Mouse (Mus musculus) lung, postnatal 0 days (tissue): ENCODE data around the gene Usb1. TPM values are rescaled to one million over a fixed set of nuclear protein-coding genes. Genes with fewer than 3 reads are reported as not detected.

Experiments
- ATAC-seq: fragments of 200-750 bp; cut with Nextera tagmentation; 2 replicates; pipeline ENCODE4 v1.8.0; 2017; ENCODE audit warnings: moderate library complexity
- DNase-seq: peaks from one replicate; pipeline ENCODE4 v3.0.0-alpha.2; 2016; ENCODE audit warnings: low spot score
- H3K27ac ChIP-seq: fragments of 300-500 bp; sonication (generic); 2 replicates; pipeline ENCODE4 v1.5.1; 2014; ENCODE audit warnings: antibody characterized with exemption, mild to moderate bottlenecking, low read length, mixed read lengths
- H3K27me3 ChIP-seq: fragments of 300-500 bp; sonication (generic); replicated peaks from 2 replicates; pipeline ENCODE4 v1.6.1; 2014; ENCODE audit warnings: low read length, mixed read lengths; ENCODE audit not compliant: insufficient read depth
- H3K36me3 ChIP-seq: fragments of 300-500 bp; sonication (generic); 2 replicates; pipeline ENCODE4 v1.6.1; 2014; ENCODE audit warnings: low read length, mixed read lengths; ENCODE audit not compliant: insufficient read depth
- H3K4me1 ChIP-seq: fragments of 300-500 bp; sonication (generic); 2 replicates; pipeline ENCODE4 v1.6.1; 2014; ENCODE audit warnings: antibody characterized with exemption, low read depth, low read length, mixed read lengths; ENCODE audit not compliant: insufficient read depth
- H3K4me2 ChIP-seq: fragments of 300-500 bp; sonication (generic); replicated peaks from 2 replicates; pipeline ENCODE4 v1.6.1; 2014; ENCODE audit warnings: low read depth, mild to moderate bottlenecking, low read length, moderate library complexity, mixed read lengths
- H3K4me3 ChIP-seq: fragments of 300-500 bp; sonication (generic); 2 replicates; pipeline ENCODE4 v1.5.1; 2014; ENCODE audit warnings: low read depth, low read length
- H3K9ac ChIP-seq: fragments of 300-500 bp; sonication (generic); replicated peaks from 2 replicates; pipeline ENCODE4 v1.6.1; 2014; ENCODE audit warnings: low read depth, mild to moderate bottlenecking
- H3K9me3 ChIP-seq: fragments of 300-500 bp; sonication (generic); 2 replicates; pipeline ENCODE4 v1.6.1; 2016; ENCODE audit warnings: low read length, mixed read lengths
- CTCF ChIP-seq: IDR thresholded peaks from 2 replicates; pipeline ENCODE4 v1.5.1; 2016; ENCODE audit warnings: antibody characterized with exemption, mild to moderate bottlenecking
- EP300 ChIP-seq: IDR thresholded peaks from 2 replicates; pipeline ENCODE4 v1.6.1; 2016; ENCODE audit warnings: antibody characterized with exemption, mild to moderate bottlenecking, control low read depth
- WGBS: fragments of 180-500 bp; shearing (Covaris S2); extraction: QIAGEN DNeasy Blood & Tissue Kit; methylation state at CpG from one replicate; pipeline ENCODE4 v1.1.7; 2014; 5-methylcytosine and 5-hydroxymethylcytosine counted together
- polyA plus RNA-seq: library from polyadenylated mRNA; unstranded; fragments of >200 nt; fragmentation: Nextera tagmentation; extraction: Ambion mirVana; gene quantifications from 2 replicates; pipeline ENCODE4 v1.2.1, GENCODE M21; 2015

Gene Usb1
- polyA plus RNA-seq, 1 experiment from 2014 or later, result 39.2 TPM

DNA sequence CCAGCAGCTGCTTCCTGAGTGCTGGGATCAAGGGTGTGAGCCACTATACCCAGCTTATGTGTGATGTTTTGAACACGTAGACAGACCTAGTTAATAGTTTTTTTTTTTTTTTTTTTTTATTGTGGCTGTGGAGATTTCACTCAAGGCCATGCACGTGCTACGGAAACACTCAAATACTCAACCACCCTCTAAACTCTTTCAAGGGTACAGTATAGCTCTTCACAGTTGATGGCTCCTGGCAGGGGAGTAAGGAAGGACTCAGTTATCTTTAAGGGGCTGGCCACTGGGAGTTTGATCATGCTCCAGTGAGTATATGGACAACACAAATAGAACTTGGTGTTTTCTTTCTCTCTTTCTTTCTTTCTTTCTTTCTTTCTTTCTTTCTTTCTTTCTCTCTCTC, 52.4 kb downstream of the Usb1 start:
- peak; percentile 41 for DNase-seq
- H3K9ac ChIP-seq, result no peak overlapping the region
- ATAC-seq, result peak; percentile 86
- H3K4me1 ChIP-seq, result no peaks in the 10 kb centered on the region
- 56% methylated on average over 3 of the region's 3 CpGs for WGBS
- no peaks in the 10 kb centered on the region for H3K36me3 ChIP-seq
- no peak overlapping the region for H3K4me3 ChIP-seq
- TF ChIP-seq EP300 (peak; percentile 38; the same call in 1 of the 2 replicates), CTCF (no peak)
- no peak overlapping the region for H3K4me2 ChIP-seq
- no peaks in the 10 kb centered on the region for H3K27me3 ChIP-seq
- no peaks in the 10 kb centered on the region for H3K9me3 ChIP-seq
- no peak overlapping the region for H3K27ac ChIP-seq

DNA sequence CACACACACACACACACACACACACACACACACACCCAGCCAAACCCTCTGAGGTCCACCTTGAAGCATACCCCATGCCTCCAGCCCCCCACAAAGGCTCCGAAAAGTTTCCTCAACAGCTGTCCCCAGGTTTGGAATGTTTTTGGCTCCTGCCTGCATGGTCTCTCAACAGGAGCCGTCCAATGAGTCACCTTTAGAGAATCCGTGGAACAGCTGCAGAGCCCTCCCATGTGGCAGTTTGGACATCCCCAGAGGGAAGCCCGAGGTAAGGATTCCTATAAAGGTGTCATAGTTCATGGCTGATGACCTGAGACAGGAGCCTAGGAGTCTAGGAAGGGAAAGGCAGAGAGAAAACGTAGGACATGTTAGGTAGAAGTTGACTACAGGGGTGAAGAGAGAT, 54.0 kb downstream of the Usb1 start:
- Histone ChIP-seq H3K4me1 (no peaks in the 10 kb centered on the region), H3K9ac (no peak overlapping the region), H3K36me3 (no peaks in the 10 kb centered on the region), H3K27me3 (no peaks in the 10 kb centered on the region), H3K27ac (no peak overlapping the region), H3K4me2 (no peak overlapping the region), H3K9me3 (no peaks in the 10 kb centered on the region), H3K4me3 (no peak overlapping the region)
- WGBS, result 81% methylated on average over 5 of the region's 5 CpGs
- no peak for TF ChIP-seq EP300
- no peak for TF ChIP-seq CTCF
- ATAC-seq, result no peak
- no peak for DNase-seq

DNA sequence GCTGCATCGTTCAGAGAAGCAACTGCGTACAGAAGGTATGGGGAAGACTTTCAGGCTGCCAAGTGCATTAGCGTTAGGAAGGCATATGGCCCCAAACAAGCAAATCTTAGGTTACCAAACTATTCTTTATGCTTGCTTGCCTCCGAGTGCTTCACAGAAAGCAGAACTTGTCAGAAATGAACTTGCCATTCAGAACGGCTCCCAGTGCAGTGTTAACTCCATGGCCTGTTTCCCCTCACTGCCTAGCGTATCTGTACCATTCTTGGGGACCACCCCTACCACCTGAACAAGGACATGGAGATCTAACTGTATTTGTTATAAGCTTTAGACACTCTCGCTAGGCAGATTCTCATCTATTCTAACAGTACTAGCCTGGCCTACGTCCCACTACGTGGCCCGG, 55.1 kb downstream of the Usb1 start:
- no peak for DNase-seq
- Histone ChIP-seq H3K4me2 (no peak overlapping the region), H3K27me3 (no peaks in the 10 kb centered on the region), H3K4me3 (no peak overlapping the region), H3K9me3 (no peaks in the 10 kb centered on the region), H3K9ac (no peak overlapping the region), H3K27ac (no peak overlapping the region), H3K4me1 (no peaks in the 10 kb centered on the region), H3K36me3 (no peaks in the 10 kb centered on the region)
- WGBS, result 85% methylated on average over 10 of the region's 10 CpGs
- ATAC-seq, result no peak
- no peak for TF ChIP-seq EP300
- TF ChIP-seq CTCF, result no peak

DNA sequence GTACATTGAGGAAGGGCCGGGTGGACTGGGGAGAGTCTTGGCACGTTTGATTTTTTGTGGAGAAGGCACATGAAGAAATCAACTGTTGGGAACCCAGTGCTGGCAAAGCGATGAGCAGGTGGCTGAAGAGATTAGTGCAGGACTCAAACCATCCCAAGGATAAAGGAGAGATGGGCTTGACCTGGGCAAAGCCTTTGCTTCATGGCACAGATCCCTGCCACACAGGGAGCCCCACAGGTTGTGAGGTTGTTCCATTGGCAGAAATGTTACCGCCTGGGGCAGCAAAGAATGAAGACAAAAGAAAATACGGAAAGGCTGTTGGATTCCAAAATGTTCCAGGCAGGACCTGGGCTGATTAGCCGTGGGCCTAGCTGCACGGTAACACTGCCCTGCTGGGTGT, 55.9 kb downstream of the Usb1 start:
- Histone ChIP-seq H3K27me3 (no peaks in the 10 kb centered on the region), H3K4me2 (no peak overlapping the region), H3K9ac (no peak overlapping the region), H3K4me3 (no peak overlapping the region), H3K36me3 (no peaks in the 10 kb centered on the region), H3K9me3 (no peaks in the 10 kb centered on the region), H3K27ac (no peak overlapping the region), H3K4me1 (no peaks in the 10 kb centered on the region)
- no peak for DNase-seq
- no peak for ATAC-seq
- TF ChIP-seq CTCF (no peak), EP300 (no peak)
- 81% methylated on average over 7 of the region's 7 CpGs for WGBS

DNA sequence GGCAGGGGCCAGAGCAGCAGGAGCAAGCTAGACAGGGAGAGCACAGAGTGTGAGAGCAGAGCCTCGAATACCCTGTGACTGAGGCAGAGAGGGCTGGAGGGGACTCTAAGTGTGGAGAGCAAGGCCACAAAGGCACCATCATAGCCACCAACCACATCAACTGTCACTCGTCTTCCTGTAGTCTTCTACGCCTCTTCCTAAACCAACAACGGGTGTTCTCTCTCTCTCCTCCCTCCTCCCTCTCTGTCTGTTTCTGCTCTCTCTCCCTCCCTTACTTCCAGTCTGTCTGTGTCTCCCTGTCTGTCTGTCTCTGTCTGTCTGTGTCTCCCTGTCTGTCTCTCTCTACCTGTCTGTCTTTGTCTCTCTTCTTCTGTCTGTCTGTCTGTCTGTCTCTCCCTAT, 58.2 kb downstream of the Usb1 start:
- H3K36me3 ChIP-seq, result no peaks in the 10 kb centered on the region
- DNase-seq, result no peak
- peaks cover 5% of the 10 kb centered on the region; the same call in 1 of the 2 replicates for H3K4me1 ChIP-seq
- no peaks in the 10 kb centered on the region for H3K9me3 ChIP-seq
- no peak for TF ChIP-seq EP300
- no peak for TF ChIP-seq CTCF
- no peak overlapping the region for H3K9ac ChIP-seq
- H3K4me2 ChIP-seq, result no peak overlapping the region
- H3K27me3 ChIP-seq, result no peaks in the 10 kb centered on the region
- no peak overlapping the region for H3K4me3 ChIP-seq
- 33% methylated on average over 4 of the region's 4 CpGs for WGBS
- no peak for ATAC-seq
- no peak overlapping the region for H3K27ac ChIP-seq

DNA sequence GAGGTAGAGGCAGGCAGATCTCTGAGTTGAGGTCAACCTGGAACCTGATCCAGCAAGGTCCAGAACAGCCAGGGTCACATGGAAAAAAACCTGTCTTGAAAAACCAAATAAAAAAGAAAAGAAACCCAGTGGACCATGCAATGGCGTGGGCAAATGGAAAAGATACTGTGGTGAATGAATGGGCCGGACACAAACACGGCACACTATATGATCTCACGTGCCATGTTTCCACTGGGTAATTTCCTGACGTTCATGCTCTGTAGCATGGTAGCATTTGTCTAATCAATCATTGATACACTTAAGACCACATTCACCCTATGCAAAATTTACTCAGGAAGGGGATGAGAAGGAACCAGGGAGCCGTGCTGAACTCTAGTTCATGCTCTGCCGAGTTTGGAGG, 59.0 kb downstream of the Usb1 start:
- ATAC-seq, result no peak
- H3K9ac ChIP-seq, result no peak overlapping the region
- H3K27me3 ChIP-seq, result no peaks in the 10 kb centered on the region
- no peaks in the 10 kb centered on the region for H3K36me3 ChIP-seq
- peaks cover 5% of the 10 kb centered on the region; the same call in 1 of the 2 replicates for H3K4me1 ChIP-seq
- no peak overlapping the region; the same call in 1 of the 2 replicates for H3K27ac ChIP-seq
- TF ChIP-seq EP300, result no peak
- TF ChIP-seq CTCF, result no peak
- 50% methylated on average over 7 of the region's 7 CpGs for WGBS
- no peak overlapping the region for H3K4me3 ChIP-seq
- H3K4me2 ChIP-seq, result no peak overlapping the region
- no peaks in the 10 kb centered on the region for H3K9me3 ChIP-seq
- no peak for DNase-seq

DNA sequence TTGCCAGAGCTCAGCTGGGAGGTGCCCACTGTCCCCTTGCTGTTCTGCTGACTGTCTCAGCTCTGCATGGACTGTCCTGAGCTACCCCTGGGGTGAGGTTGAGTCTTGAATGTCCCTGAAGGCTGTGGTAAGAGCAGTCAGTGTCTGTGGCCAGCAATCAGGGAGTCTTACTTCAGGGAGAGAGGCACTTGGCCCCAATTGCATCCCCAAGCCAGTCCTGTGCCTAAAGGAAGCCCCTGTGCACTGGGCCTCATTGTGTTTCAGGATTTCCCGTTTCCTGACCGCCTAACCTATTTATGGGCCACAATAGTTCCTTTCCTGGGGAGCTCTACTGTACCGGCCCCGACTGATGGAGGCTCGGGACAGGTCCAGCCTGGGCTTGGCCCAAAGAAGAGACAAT, 60.5 kb downstream of the Usb1 start:
- H3K36me3 ChIP-seq, result no peaks in the 10 kb centered on the region
- DNase-seq, result peak; percentile 45
- TF ChIP-seq EP300, result peak; percentile 77
- TF ChIP-seq CTCF, result no peak
- WGBS, result 59% methylated on average over 5 of the region's 5 CpGs
- H3K4me1 ChIP-seq, result peaks cover 5% of the 10 kb centered on the region; the same call in 1 of the 2 replicates
- H3K4me2 ChIP-seq, result no peak overlapping the region
- H3K4me3 ChIP-seq, result no peak overlapping the region
- H3K9ac ChIP-seq, result no peak overlapping the region
- H3K9me3 ChIP-seq, result no peaks in the 10 kb centered on the region
- ATAC-seq, result peak; percentile 71
- H3K27me3 ChIP-seq, result no peaks in the 10 kb centered on the region
- H3K27ac ChIP-seq, result peak overlapping the region; percentile 66; the same call in 1 of the 2 replicates
